Mouse (Mus musculus) stomach, embryonic 15.5 days (tissue): ENCODE data around the gene Tssc4. TPM values are rescaled to one million over a fixed set of nuclear protein-coding genes. Genes with fewer than 3 reads are reported as not detected.
A peak's percentile ranks its signal among the peaks of the same experiment; 100 is the strongest.

Experiments
- ATAC-seq: fragments of 200-750 bp; cut with Nextera tagmentation; 2 replicates; pipeline ENCODE4 v1.8.0; 2017; ENCODE audit warnings: low read depth, moderate number of reproducible peaks, moderate TSS enrichment; ENCODE audit not compliant: insufficient read depth, low FRiP score
- H3K27ac ChIP-seq: fragments of 300-500 bp; sonication (generic); 2 replicates; pipeline ENCODE4 v1.5.1; 2015; ENCODE audit warnings: mild to moderate bottlenecking, inconsistent platforms
- H3K27me3 ChIP-seq: fragments of 300-500 bp; sonication (generic); replicated peaks from 2 replicates; pipeline ENCODE4 v1.6.1; 2015; ENCODE audit warnings: inconsistent platforms
- H3K36me3 ChIP-seq: fragments of 300-500 bp; sonication (generic); 2 replicates; pipeline ENCODE4 v1.6.1; 2015; ENCODE audit warnings: inconsistent platforms
- H3K4me1 ChIP-seq: fragments of 300-500 bp; sonication (generic); 2 replicates; pipeline ENCODE4 v1.6.1; 2015; ENCODE audit warnings: inconsistent platforms
- H3K4me2 ChIP-seq: fragments of 300-500 bp; sonication (generic); 2 replicates; pipeline ENCODE4 v1.6.1; 2015; ENCODE audit warnings: mild to moderate bottlenecking, inconsistent platforms
- H3K4me3 ChIP-seq: fragments of 300-500 bp; sonication (generic); replicated peaks from 2 replicates; pipeline ENCODE4 v1.5.1; 2015; ENCODE audit warnings: inconsistent platforms
- H3K9ac ChIP-seq: fragments of 300-500 bp; sonication (generic); 2 replicates; pipeline ENCODE4 v1.6.1; 2015; ENCODE audit warnings: inconsistent platforms
- H3K9me3 ChIP-seq: fragments of 300-500 bp; sonication (generic); 2 replicates; pipeline ENCODE4 v1.6.1; 2016; ENCODE audit warnings: inconsistent platforms
- WGBS: fragments of 180-500 bp; shearing (Covaris S2); methylation state at CpG from one replicate; pipeline ENCODE4 v1.1.7; 2015; 5-methylcytosine and 5-hydroxymethylcytosine counted together
- polyA plus RNA-seq: library from polyadenylated mRNA; unstranded; fragments of >200 nt; fragmentation: Nextera tagmentation; extraction: Ambion mirVana; gene quantifications from 2 replicates; pipeline ENCODE4 v1.2.1, GENCODE M21; 2015

The Tssc4 gene
- polyA plus RNA-seq, 1 experiment from 2014 or later, result 78.7 TPM

- Histone ChIP-seq H3K27me3 (no peaks in the 10 kb centered on the region), H3K4me3 (no peak overlapping the region), H3K4me2 (no peak overlapping the region), H3K9ac (no peak overlapping the region), H3K36me3 (no peaks in the 10 kb centered on the region), H3K4me1 (peaks cover 32% of the 10 kb centered on the region), H3K27ac (peak overlapping the region; percentile 33), H3K9me3 (no peaks in the 10 kb centered on the region)
- 69% methylated on average over 3 of the region's 3 CpGs for WGBS
- no peak for ATAC-seq
Measured at GRCm38 (mm10) chr7:143119826-143120225, 50.8 kb downstream of the Tssc4 start.

Other genes starting within 250 kb of the Tssc4 start
- 3.4 and 5.7 TPM in 2 replicates for gene Th, start 138.1 kb upstream of the Tssc4 start, polyA plus RNA-seq
- gene Ascl2, start 100.0 kb upstream of the Tssc4 start, polyA plus RNA-seq, result 5.5 and 6.1 TPM in 2 replicates
- gene Tspan32, start 64.2 kb upstream of the Tssc4 start, polyA plus RNA-seq, result 3.6 and 7.3 TPM in 2 replicates
- gene Cd81, start 16.5 kb upstream of the Tssc4 start, polyA plus RNA-seq, result 551 and 575 TPM in 2 replicates
- 14.1 and 16.0 TPM in 2 replicates for gene Trpm5, start 25.4 kb downstream of the Tssc4 start, polyA plus RNA-seq
- 9.1 and 13.2 TPM in 2 replicates for gene Kcnq1, start 37.1 kb downstream of the Tssc4 start, polyA plus RNA-seq